Mouse (Mus musculus): ENCODE measurements at regions not wholly inside any gene's neighbourhood (a gene's known extent, or its start where the extent isn't known, plus 50 kb on each side); places are given as distances from the start of the nearest gene placed in this dataset.

- no peak for DNase-seq (ENCODE audit: extremely low read depth, low read depth, low spot score)
- no peaks in the 10 kb centered on the region for H3K79me2 ChIP-seq (ENCODE audit: control insufficient read depth, insufficient read depth, low read length)
- no peaks in the 10 kb centered on the region for H3K27me3 ChIP-seq (ENCODE audit: control insufficient read depth, insufficient read depth, low read length)
- TF ChIP-seq CTCF (IDR thresholded peaks at IDR 0.05; ENCODE audit: low read depth, low read length) (no peak), POLR2A (IDR thresholded peaks at IDR 0.05; ENCODE audit: extremely low read depth, insufficient read depth, low read length) (no peak)
- no peaks in the 10 kb centered on the region for H3K4me1 ChIP-seq (ENCODE audit: control insufficient read depth, insufficient read depth, low read length)
- 89% methylated on average over 5 of the region's 5 CpGs for WGBS
- no peak overlapping the region for H3K4me3 ChIP-seq (ENCODE audit: insufficient read depth, low read depth, low read length)
- H3K27ac ChIP-seq (replicated peaks; ENCODE audit: insufficient read depth, low read depth, low read length), result no peak overlapping the region
- no peak overlapping the region for H3K9ac ChIP-seq (ENCODE audit: low read depth, low read length)
- no peaks in the 10 kb centered on the region for H3K36me3 ChIP-seq (ENCODE audit: control insufficient read depth, insufficient read depth, low read length)
Measured at GRCm38 (mm10) chr3:9942631-9943030, 145.3 kb upstream of the Gm9833 start.

- no peak overlapping the region for H3K9ac ChIP-seq (ENCODE audit: low read depth, low read length)
- no peak overlapping the region for H3K4me3 ChIP-seq (ENCODE audit: insufficient read depth, low read depth, low read length)
- H3K27me3 ChIP-seq (ENCODE audit: control insufficient read depth, insufficient read depth, low read length), result no peaks in the 10 kb centered on the region
- H3K36me3 ChIP-seq (ENCODE audit: control insufficient read depth, insufficient read depth, low read length), result no peaks in the 10 kb centered on the region
- H3K27ac ChIP-seq (replicated peaks; ENCODE audit: insufficient read depth, low read depth, low read length), result no peak overlapping the region
- no peaks in the 10 kb centered on the region for H3K4me1 ChIP-seq (ENCODE audit: control insufficient read depth, insufficient read depth, low read length)
- peak; percentile 43 for DNase-seq (ENCODE audit: extremely low read depth, low read depth, low spot score)
- TF ChIP-seq POLR2A (IDR thresholded peaks at IDR 0.05; ENCODE audit: extremely low read depth, insufficient read depth, low read length) (no peak), CTCF (IDR thresholded peaks at IDR 0.05; ENCODE audit: low read depth, low read length) (peak; percentile 95)
- 55% methylated on average over 11 of the region's 11 CpGs for WGBS
- H3K79me2 ChIP-seq (ENCODE audit: control insufficient read depth, insufficient read depth, low read length), result no peaks in the 10 kb centered on the region
Measured at GRCm38 (mm10) chr3:9947357-9948065, 140.4 kb upstream of the Gm9833 start.

GRCm38 (mm10) chr3:9948114-9948513 is 139.8 kb upstream of the Gm9833 start:
- TF ChIP-seq CTCF (IDR thresholded peaks at IDR 0.05; ENCODE audit: low read depth, low read length), result no peak
- no peak for TF ChIP-seq POLR2A (IDR thresholded peaks at IDR 0.05; ENCODE audit: extremely low read depth, insufficient read depth, low read length)
- Histone ChIP-seq H3K36me3 (ENCODE audit: control insufficient read depth, insufficient read depth, low read length) (no peaks in the 10 kb centered on the region), H3K4me1 (ENCODE audit: control insufficient read depth, insufficient read depth, low read length) (no peaks in the 10 kb centered on the region), H3K79me2 (ENCODE audit: control insufficient read depth, insufficient read depth, low read length) (no peaks in the 10 kb centered on the region), H3K27ac (replicated peaks; ENCODE audit: insufficient read depth, low read depth, low read length) (no peak overlapping the region), H3K27me3 (ENCODE audit: control insufficient read depth, insufficient read depth, low read length) (no peaks in the 10 kb centered on the region), H3K4me3 (ENCODE audit: insufficient read depth, low read depth, low read length) (no peak overlapping the region), H3K9ac (ENCODE audit: low read depth, low read length) (no peak overlapping the region)
- 75% methylated on average over 7 of the region's 7 CpGs for WGBS
- no peak for DNase-seq (ENCODE audit: extremely low read depth, low read depth, low spot score)

- Histone ChIP-seq H3K4me3 (ENCODE audit: insufficient read depth, low read depth, low read length) (no peak overlapping the region), H3K9ac (ENCODE audit: low read depth, low read length) (no peak overlapping the region), H3K79me2 (ENCODE audit: control insufficient read depth, insufficient read depth, low read length) (no peaks in the 10 kb centered on the region), H3K27ac (replicated peaks; ENCODE audit: insufficient read depth, low read depth, low read length) (no peak overlapping the region), H3K36me3 (ENCODE audit: control insufficient read depth, insufficient read depth, low read length) (no peaks in the 10 kb centered on the region), H3K27me3 (ENCODE audit: control insufficient read depth, insufficient read depth, low read length) (no peaks in the 10 kb centered on the region), H3K4me1 (ENCODE audit: control insufficient read depth, insufficient read depth, low read length) (no peaks in the 10 kb centered on the region)
- 75% methylated on average over 3 of the region's 3 CpGs for WGBS
- DNase-seq (ENCODE audit: extremely low read depth, low read depth, low spot score), result no peak
- TF ChIP-seq POLR2A (IDR thresholded peaks at IDR 0.05; ENCODE audit: extremely low read depth, insufficient read depth, low read length) (no peak), CTCF (IDR thresholded peaks at IDR 0.05; ENCODE audit: low read depth, low read length) (no peak)
Measured at GRCm38 (mm10) chr3:9957870-9958269, 130.0 kb upstream of the Gm9833 start.

GRCm38 (mm10) chr3:9959716-9960661 is 127.9 kb upstream of the Gm9833 start:
- H3K36me3 ChIP-seq (ENCODE audit: control insufficient read depth, insufficient read depth, low read length), result no peaks in the 10 kb centered on the region
- H3K9ac ChIP-seq (ENCODE audit: low read depth, low read length), result no peak overlapping the region
- 96% methylated on average over 37 of the region's 37 CpGs for WGBS
- no peaks in the 10 kb centered on the region for H3K27me3 ChIP-seq (ENCODE audit: control insufficient read depth, insufficient read depth, low read length)
- TF ChIP-seq CTCF (IDR thresholded peaks at IDR 0.05; ENCODE audit: low read depth, low read length) (no peak), POLR2A (IDR thresholded peaks at IDR 0.05; ENCODE audit: extremely low read depth, insufficient read depth, low read length) (no peak)
- DNase-seq (ENCODE audit: extremely low read depth, low read depth, low spot score), result no peak
- H3K4me1 ChIP-seq (ENCODE audit: control insufficient read depth, insufficient read depth, low read length), result no peaks in the 10 kb centered on the region
- no peak overlapping the region for H3K27ac ChIP-seq (replicated peaks; ENCODE audit: insufficient read depth, low read depth, low read length)
- no peaks in the 10 kb centered on the region for H3K79me2 ChIP-seq (ENCODE audit: control insufficient read depth, insufficient read depth, low read length)
- no peak overlapping the region for H3K4me3 ChIP-seq (ENCODE audit: insufficient read depth, low read depth, low read length)

All from liver, adult 2 months (tissue).